Mouse (Mus musculus): ENCODE measurements around the gene Nhlrc4.

Nhlrc4 gene

DNA sequence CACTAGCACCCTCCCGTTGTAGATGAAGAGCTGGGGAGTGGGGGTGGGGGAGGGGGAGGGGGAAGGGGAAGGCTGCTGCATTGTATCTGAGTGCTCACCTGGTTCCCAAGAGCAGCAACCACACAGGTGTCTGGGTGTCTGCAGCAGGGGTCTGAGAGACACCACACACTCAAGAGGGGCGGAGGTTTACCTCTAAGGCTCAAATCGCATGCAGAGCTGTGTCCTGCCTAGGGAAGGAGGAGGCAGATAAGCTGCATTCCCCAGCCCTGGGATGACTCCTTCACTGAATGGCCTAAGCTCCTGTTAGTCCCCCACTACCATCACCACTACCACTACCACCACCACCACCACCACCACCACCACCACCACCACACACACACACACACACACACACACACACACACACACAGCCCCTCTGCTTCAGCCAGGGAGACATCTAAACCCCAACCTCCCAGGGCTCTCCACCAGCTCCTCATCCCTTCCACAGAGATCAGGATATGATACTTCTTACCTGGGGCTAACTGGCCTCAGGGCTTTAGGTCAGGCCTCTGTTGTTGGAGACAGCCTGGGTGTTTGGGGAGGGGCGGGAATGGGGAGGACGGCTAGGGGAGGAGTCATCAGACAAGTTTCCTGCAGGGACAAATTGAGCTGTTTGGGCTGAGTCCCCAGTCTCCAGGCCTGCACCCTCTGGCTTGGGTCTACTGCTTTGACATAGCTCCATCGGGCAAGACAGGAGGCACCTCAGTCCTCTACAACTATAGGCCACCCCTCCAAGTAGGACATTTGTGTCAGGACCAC, at the start of gene Nhlrc4, which contains the start of gene Pigq:
TSS of gene Nhlrc4 (minus strand) at position 596 of the 798 bp plus-strand sequence.
TSS of gene Pigq (minus strand) at position 571 of the 798 bp plus-strand sequence.
- no peak for DNase-seq

DNA sequence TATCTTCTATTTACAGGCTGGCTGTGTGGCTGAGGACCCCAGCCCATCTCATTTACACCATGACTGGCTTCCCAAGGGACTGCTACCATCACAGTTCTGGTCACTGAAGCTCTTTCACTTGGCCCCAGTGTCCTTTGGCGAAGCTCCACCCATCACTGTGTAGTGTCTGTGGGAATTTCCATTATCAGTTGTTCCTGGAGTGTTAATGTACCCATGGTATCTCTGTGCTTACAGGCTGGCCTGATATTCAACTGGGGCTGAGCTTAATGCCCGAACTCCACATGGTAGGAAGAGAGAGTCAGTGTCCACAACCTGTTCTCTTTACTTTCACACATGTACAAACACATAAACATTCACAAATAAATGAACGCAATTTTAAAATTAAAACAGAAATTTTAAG, 48.7 kb upstream of the Nhlrc4 start:
- DNase-seq, result no peak

DNA sequence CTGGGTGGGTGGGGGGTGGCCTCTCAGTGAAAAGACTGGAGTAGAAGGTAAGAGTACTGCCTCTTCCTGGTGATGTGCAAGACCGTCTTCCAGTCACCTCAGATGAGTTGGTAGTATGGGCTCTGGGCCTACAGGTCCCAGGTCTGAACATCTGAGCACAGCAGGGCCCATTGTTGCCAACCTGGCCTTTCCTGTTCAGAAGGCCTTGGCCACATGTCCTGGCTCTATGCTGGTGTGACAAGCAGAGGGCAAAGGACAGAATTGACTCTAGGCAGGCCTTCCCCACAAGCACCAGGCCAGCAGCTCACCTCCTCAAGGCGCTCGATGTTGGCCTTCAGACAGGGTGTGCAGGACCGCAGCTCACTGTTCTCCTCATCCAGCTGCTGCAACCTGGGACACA, 47.5 kb upstream of the Nhlrc4 start:
- no peak for DNase-seq

DNA sequence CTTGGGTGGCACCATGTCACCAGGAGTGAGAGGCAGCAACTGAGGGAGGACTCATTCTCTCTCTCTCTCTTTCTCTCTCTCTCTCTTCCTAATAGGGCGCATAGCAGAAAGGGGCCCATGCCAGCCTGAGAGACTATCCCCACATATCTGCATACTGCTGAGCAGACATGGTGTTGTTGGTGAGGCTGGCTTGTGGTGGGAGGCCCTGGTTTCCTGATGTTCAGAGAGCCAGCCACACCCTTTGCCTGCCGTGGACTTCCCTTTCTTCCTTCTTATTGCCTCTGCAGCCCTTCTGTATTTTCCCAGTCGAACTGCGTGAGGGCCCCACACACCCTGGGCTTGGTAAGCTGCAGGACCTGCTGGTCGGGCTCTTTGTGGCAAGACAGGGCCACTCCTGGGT, 45.6 kb upstream of the Nhlrc4 start:
- no peak for DNase-seq

DNA sequence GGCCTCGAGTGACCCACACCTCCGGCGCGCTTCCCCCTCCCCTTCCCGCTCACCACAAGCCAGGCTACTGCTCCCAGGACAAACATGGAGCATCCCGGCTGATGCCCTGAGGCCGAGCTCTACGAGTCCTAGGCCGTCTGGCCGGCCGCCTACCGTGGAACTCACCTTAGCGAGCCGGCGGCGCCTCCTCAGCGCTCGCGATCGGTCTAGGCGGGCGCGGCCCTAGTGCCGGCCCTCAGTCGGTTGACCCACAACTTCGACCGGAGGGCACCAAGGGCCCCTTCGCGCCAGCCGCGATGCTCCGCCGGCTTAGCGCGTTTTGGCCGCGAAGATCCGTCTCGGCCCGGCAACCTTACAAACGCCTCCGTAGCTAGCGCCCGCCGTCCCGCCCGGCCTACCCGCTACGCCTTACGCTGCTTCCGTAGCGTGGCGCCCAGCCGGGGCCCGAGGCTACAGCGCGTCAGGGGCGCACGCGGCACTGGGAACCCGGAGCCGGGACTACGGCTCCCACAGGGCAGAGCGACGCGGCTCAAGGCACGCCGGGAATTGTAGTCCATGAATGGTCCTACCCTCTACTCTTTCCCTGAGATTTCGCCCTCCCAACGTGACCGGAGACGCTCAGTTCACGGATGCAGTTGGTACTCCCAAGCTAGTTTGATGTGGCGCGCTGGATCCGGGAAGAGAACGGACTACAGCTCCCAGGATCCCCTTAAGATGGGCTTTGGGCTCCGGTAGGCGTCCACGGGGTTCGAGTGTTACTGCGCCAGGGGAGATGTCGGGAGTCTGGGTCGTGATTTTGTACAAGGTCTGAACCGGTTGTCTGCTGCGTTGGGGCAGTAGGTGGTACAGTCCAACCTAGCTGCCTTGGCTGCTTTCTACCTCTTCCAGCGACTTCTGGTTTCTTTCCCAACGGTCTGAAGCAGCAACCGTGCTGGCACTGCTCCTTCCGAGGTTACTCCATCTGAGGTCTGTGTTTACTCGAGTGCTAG, 40.8 kb upstream of the Nhlrc4 start, which contains the start of gene Capn15:
TSS of gene Capn15 (minus strand) at position 491 of the 989 bp plus-strand sequence.
- DNase-seq, result peak; percentile 95

DNA sequence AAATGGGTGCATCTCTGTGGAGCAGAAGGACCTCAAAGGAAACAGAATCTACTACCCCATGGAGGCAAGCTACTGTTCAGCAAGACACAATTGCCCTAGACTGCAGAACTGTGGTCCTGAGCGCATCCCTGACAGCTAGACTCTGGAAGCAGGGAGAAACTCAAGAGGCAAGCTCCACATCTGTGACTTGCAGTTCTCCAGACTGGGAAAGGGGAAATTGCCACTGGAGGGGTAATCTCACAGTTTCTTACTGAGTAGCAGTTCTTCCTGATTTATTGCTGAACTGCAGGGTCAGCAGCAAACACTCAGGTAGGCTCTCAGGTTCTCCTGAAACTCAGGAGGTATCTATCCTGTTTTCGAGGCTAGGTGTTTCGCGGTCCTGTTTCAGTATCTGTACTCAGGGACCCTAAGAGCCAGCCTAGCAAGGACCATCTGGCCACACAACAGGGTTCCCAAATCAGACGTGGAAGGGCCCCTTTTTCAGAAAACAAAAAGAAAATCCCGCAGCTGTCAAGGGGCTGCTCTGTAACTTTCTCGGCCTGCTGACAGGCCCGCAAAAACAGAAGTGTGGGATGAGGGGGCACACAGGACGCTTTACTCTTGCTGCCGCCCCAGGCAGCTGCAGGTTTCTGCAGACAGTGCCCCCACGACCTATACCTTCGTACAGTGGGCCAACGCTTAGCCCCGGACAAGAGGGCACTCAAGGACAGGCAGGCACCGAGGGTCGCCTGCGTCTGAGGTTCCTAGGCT, 40.0 kb upstream of the Nhlrc4 start:
- no peak for DNase-seq

DNA sequence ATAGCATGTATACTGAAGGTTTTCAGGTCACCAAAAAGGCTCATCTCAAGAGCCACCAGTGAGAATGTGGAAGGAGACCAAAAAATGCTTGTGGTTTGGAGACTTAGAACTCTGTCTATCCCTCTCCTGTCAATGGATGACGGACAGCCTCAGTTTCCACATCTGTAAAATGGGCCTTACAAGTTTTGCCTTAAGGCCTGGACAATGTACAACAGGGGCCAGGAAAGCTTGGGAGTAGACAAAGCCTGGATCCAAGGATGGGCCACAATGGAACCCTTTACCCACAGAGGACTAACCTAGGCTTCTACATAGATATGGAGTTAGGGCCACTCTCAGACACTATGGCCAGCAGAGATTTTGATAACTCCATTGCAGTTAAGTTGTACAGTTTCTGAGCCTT, 39.3 kb upstream of the Nhlrc4 start:
- DNase-seq, result no peak

DNA sequence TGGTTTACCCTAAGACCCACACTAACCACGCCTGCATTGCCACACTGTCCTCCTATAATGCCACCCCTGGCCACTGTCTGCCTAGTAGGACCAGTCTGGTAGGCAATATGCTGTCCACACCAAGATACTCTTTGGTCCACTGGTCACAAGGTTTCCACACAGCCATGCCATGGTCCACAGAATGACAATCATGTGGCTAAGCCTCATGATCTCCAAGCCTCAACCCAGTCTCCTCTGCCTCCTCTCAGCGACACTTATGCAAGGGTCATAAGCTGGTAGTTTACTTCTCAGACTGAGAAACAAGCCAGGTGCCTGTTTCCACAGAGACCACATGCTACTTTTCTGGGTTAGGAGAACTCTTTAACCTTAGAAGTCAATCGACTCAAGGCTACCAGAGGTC, 38.2 kb upstream of the Nhlrc4 start:
- no peak for DNase-seq

DNA sequence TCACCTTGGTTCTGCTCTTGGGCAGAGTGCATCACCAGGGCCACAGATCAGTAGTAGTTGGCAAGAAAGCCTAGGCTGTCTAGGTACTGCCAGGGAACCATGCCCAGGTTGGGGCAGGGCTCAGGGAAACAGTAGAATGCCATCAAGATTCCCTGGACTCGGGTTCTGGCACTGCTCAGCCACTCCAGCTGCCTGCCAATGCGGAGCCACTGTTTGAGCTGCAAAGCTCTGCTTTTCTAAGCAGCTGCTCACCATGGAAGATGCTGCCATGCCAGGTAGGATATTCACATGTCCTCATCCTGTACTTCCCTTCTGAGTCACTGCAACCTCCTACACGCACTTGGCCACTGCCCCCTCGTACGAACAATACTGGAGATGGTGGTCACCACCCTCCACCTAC, 36.1 kb upstream of the Nhlrc4 start:
- DNase-seq, result peak; percentile 81

DNA sequence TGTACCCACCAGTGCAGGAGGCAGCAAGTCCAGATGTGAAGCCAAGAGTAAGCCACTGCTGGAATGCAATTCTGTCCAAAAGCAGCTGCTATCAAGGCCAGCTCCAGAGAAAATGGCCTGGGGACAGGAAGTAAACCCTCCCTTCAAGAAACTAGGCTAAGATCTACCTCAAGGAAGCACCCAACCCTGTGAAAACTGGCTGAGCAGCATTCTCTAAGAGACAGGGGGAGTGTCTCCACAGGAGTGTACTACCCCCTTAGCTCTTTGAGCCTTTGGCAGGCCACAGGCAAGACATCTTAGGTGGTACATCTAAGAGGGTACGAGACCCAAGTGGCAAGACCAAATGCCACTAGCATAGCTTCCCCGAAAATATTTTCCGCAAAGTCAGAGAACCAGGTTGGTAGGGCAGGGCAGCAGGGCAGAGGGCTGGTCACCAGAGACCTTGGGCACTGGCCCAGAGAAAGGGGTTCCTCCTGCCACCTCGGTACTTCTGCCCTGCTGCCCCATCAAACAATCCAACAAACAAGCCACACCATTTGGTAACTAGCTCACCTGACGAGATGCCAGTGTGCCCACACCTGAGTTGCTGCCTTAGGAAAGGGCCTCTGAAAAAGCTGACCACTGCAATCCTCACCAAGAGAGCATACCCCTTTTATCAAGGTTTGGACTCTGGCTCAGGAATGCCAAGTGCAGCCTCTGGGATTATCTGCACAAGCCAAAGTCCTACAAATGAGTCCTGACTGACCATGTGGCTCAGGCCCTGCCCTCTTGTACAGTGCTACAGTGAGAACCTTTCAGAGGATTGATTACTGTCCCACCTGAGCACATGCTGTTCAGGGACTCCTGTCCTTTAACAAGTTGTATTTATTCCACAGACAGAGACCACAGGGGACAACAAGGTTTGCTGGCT, 35.3 kb upstream of the Nhlrc4 start:
- DNase-seq, result peak; percentile 44

DNA sequence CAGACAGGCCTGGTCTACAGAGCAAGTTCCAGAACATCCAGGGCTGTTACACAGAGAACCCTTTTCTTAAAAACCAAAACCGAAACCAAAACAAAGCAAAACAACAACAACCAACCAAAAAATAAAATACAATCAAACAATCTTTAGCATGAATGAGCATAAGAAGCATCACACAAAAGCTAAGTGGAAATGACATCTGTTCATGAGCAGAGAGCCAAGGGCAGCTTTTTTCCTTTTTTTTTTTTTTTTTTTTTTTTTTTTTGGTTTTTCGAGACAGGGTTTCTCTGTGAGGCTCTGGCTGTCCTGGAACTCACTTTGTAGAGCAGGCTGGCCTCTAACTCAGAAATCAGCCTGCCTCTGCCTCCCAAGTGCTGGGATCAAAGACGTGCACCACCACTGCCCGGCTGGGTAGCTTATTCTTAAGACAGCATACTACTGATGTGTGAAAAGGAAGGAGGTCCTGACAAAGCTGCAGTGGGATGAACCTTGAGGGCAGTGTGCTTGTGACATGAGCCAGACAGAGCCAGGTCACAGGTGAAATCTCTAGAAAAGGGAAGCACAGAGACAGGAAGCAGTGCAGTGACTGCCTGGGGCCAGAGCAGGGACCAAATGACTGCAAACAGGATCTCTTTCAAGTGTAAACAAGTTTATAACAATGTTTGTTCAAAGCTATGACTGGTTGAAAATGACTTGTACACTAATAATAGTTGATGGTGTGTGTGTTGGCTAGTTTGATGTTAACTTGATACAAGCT, 26.4 kb upstream of the Nhlrc4 start:
- no peak for DNase-seq

DNA sequence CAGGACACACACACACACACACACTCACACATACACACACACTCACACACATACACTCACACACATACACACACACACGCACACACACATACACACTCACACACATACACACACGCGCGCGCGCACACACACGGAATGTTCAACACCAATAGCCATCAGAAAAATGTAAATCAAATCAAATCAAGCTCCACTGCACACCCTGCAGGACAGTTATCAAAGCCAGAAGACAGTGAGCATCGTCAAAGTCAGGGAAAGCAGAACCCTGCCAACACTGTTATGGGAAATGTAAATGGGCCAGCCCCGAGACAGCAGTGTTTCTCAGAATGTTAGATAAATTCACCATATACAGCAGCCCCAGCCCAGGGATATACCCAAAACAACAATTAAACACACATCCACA, 25.7 kb upstream of the Nhlrc4 start:
- no peak for DNase-seq

DNA sequence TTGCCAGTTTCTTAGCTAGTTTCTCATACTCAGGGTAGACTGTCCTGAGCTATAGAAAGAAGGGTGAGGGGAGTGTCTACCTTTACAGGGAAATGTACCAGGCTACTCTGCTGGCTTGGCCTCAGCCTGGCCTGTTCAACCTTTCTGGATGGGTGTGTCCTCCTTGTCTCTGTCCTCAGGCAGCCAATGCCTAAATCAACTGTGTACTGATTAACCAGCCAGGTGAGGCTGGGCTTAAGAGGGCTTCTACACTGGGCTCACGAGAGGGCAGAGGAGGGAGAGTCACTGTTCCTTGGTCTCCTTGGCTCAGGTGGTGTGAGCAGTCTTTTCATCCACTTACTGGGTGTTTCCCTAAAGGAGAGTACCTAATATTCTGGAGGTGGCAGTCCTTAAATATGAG, 23.4 kb upstream of the Nhlrc4 start:
- DNase-seq, result no peak

DNA sequence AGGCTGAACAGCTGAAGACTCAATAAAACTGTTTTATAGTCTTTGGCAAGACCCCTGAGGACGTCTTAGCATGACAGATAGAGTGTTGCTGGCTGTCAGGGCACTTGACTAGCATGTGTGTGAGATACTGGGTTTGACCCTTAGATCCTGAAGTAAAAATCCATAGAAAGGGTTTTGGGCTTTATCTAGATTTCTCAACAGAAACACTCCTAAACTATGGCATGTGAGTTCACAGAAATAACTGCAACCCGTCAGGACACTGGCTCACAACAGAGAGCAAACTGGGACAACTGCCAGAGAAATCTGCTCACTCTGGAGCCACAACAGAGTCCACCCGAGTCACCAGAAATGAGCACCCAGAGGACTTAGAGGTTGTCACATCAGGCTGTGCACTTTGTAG, 22.9 kb upstream of the Nhlrc4 start:
- DNase-seq, result peak; percentile 58

DNA sequence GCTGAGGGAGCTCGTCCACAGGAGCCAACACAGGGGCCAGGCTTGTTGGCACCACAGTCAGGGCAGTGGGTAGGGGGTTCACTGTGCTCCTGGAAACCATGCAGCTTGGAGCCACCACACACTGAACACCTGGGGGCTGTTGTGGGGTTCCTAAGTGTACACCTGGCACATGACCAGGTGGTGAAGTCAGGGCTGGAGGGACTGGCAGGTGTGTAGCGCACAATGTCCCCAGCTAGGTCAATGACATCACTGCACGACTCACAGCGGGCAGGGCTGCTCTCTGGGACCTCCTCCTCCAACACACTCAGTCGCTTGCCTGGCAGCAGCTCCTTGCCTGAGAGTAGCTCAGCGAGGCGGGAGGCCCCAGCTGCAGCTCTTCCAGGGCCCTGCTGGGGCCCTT, 19.5 kb upstream of the Nhlrc4 start:
- peak; percentile 74 for DNase-seq

DNA sequence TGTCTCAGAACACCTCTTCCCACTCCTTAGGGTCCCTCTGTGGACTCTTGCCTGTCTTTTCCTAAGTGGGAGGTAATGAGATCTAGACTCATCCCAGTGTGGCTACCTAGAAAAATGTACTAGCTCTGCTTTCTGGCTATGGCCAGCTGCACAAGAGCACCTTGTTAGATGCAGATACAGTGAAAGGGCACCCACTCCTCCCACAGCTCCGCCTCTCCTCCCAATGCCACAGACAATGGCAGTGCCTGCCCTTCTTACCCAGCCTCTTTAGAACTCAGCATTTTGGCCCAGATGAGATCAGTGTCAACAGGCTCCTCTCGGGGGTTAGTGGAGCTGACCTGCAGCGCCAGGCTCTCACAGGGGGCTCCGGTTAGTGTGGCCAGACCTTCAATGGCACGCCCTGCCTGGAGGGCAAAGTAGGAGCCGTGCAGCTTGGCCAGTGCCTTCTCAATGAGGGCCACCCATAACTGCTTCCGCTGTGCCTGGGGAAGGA, 17.7 kb upstream of the Nhlrc4 start:
- DNase-seq, result no peak

DNA sequence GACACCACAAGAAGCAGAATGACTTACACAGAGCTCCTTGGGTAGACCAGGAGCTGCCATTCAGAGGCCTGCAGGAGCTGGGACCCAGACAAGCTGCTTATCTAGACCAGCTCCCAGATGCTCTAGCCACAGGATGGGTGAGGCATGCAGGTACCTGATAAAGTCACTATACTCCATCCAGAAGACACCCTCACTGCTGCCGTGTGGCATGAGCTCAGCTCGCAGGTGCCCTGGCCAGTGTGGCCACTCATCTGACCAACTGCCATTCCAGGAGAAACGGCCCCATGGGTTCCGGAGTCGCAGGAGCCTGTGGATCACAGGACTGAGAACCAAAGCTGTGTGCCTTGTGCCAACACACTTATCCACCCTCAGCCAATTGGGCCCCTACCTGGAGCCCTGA, 16.8 kb upstream of the Nhlrc4 start:
- DNase-seq, result no peak

DNA sequence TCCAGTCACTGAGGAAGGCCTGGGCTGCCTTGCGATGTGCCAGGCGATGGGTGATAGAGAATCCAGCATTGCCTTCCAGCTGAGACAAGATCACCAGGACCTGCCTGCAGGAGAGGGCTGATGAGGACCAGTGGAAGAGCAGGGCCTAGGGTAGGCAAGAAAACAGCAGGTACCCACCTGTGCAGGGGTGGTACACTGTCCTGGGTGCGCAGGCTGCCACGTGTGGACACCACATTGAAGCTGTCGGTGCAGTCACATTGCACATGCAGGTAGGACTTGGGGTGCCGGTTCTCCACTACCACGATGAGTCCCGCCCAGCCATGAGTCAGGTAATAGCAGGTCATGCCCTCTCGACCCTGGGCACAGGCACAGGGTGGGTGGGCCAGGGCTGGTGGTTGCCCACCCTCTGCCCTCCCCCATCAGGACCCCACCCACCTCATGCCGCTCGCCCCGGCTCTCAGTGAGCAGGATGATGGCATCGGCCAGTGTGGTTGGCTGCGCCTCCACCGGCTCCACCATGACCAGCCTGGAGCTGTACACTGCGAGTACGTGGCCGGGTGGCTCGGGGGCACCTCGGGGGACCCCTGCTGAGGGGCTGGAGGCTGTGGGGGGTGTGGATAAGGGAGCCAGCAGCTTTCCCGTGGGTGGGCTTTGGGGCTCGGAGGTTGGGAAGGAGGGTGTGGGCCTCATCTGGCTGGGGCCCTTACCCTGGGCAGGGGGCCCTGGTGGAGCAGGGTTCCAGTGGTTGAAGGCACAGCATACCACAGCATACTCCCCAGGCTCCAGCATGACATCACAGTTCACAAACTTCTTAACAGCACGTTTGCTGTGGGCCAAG, 15.1 kb upstream of the Nhlrc4 start:
- peak; percentile 71 for DNase-seq

DNA sequence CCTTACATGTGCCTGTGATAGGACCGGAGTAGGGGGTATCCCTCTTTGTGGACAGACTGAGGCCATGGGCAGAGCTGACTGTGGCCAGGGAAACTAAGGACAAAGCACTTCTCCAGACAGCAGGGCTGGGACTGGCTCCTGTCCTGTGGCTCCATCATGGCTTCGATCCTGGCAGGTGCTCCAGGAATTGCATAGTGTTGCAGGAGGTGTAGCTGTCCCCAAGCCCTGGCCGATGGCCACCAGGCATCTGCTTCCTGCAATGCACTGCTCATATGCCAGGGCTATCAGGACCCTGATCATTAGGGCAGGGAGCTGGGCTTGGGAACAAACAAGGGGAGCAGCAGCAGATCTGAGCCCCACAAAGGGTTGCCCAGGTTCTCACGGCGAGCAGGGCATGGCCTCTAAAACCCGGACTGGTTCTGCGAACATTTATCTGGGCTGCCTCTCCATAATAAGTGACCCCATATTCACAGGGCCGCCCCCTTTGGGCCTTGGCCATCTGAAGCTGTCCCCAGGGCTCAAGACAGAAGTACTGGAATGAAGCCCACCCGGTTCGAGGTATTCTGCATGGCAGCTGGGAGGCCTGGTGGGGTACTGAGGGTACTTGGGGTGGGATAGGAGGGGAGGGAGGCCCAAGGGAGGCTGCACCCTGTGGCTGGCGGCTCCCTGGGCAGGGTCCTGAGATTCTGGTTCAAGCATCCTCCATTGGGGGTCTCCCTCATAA, 14.2 kb upstream of the Nhlrc4 start:
- DNase-seq, result peak; percentile 77

Data from cerebellum, adult 11-12 months (tissue).